Mouse (Mus musculus): Measurements from ENCODE around the gene Cldn16. TPM values are rescaled to one million over a fixed set of nuclear protein-coding genes. Genes with fewer than 3 reads are reported as not detected.
"Not testable (repeated sequence)": the region's sequence is repeated elsewhere in the genome, so short reads cannot be mapped to it uniquely, and the experiment has no call there.

Cldn16 gene
- polyA plus RNA-seq, 1 experiment from 2014 or later, result 0.18 TPM

DNA sequence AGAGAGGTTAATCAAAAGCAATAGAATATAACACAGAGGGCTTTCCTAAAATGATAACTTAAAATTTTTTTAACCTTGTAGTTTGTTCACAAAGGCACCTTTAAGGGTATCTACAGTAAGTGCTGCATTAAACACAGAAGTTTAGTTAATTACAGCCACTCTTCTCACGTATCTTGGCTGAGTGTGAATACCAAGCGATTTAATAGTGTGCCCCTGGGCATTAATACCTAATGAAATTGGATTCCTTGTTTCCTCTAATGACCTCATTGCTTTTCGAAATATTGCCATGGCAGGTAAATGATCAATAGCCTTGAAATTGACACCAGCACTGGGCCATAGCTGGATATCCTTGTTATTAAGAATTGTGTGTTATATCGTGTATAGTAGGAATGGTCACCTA lies 8.3 kb downstream of the Cldn16 start:
- no peak overlapping the region for H3K4me2 ChIP-seq
- H3K27me3 ChIP-seq, result no peaks in the 10 kb centered on the region
- H3K4me1 ChIP-seq (replicated peaks), result peaks cover 15% of the 10 kb centered on the region
- WGBS, result 32% methylated on average over 4 of the region's 4 CpGs
- H3K36me3 ChIP-seq, result no peaks in the 10 kb centered on the region
- no peaks in the 10 kb centered on the region for H3K9me3 ChIP-seq
- H3K4me3 ChIP-seq (replicated peaks), result no peak overlapping the region
- H3K9ac ChIP-seq (replicated peaks), result no peak overlapping the region
- ATAC-seq (ENCODE audit: insufficient number of reproducible peaks, insufficient read depth, low FRiP score, low TSS enrichment, low read depth), result peak; percentile 71; the same call in 1 of the 2 replicates
- no peak overlapping the region for H3K27ac ChIP-seq

GRCm38 (mm10) chr16:26495721-26496120 lies 32.8 kb downstream of the Cldn16 start:
- Histone ChIP-seq H3K9ac (replicated peaks) (no peak overlapping the region), H3K4me1 (replicated peaks) (no peaks in the 10 kb centered on the region), H3K36me3 (no peaks in the 10 kb centered on the region), H3K4me2 (no peak overlapping the region), H3K9me3 (no peaks in the 10 kb centered on the region), H3K27ac (no peak overlapping the region), H3K27me3 (no peaks in the 10 kb centered on the region), H3K4me3 (replicated peaks) (no peak overlapping the region)
- no peak for ATAC-seq (ENCODE audit: insufficient number of reproducible peaks, insufficient read depth, low FRiP score, low TSS enrichment, low read depth)
- 16% methylated on average over 2 of the region's 2 CpGs for WGBS

- not testable (repeated sequence) for H3K4me2 ChIP-seq; H3K4me1 ChIP-seq (replicated peaks); H3K27me3 ChIP-seq; H3K9ac ChIP-seq (replicated peaks); H3K27ac ChIP-seq; ATAC-seq (ENCODE audit: insufficient number of reproducible peaks, insufficient read depth, low FRiP score, low TSS enrichment, low read depth); H3K4me3 ChIP-seq (replicated peaks); H3K9me3 ChIP-seq; H3K36me3 ChIP-seq
- 92% methylated on average over 3 of the region's 3 CpGs for WGBS
Measured at GRCm38 (mm10) chr16:26499705-26500104, 36.8 kb downstream of the Cldn16 start.

DNA sequence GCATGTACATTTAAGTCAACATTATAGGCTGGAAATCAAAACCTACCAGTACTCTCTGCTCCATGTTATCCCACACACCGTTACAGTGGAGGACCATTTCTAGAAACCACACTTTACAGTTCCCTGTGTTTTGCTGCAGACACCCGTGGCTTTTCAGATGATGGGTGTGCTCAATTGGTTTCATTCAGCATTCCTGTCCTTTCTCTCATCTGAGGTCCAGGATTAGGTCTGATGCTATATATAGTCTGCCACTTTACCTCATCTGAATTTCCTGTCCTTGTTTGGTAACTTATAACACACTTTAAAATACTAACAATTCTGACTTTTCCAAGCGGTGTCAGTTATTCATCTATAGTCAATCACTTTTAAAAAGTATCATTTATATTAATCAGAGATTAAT lies 37.8 kb downstream of the Cldn16 start:
- WGBS, result 80% methylated on average over 3 of the region's 3 CpGs
- H3K36me3 ChIP-seq, result no peaks in the 10 kb centered on the region
- H3K9me3 ChIP-seq, result no peaks in the 10 kb centered on the region
- H3K9ac ChIP-seq (replicated peaks), result no peak overlapping the region
- H3K27me3 ChIP-seq, result no peaks in the 10 kb centered on the region
- ATAC-seq (ENCODE audit: insufficient number of reproducible peaks, insufficient read depth, low FRiP score, low TSS enrichment, low read depth), result no peak
- no peak overlapping the region for H3K27ac ChIP-seq
- no peaks in the 10 kb centered on the region for H3K4me1 ChIP-seq (replicated peaks)
- no peak overlapping the region for H3K4me2 ChIP-seq
- no peak overlapping the region for H3K4me3 ChIP-seq (replicated peaks)

DNA sequence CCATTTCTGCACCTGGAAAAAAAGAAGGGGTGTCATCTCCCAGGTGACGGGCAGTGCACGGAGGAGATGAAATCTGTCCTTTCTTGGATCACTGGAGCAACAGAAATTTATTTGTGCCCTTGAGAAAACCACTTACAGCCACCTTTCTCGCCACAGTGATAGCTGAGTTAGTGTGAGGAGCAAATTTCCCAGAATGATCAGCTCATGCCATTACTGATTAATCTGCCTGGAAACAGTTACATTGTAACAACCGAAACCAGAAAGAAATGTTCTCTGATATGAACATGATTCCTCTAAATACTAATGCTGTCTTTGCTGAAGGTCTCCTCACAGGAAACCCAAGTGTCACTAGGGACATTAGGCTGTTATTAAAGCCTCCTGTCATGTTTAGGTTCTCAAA lies 42.0 kb downstream of the Cldn16 start:
- no peaks in the 10 kb centered on the region for H3K36me3 ChIP-seq
- WGBS, result 80% methylated on average over 4 of the region's 4 CpGs
- H3K9ac ChIP-seq (replicated peaks), result no peak overlapping the region
- H3K27me3 ChIP-seq, result no peaks in the 10 kb centered on the region
- no peaks in the 10 kb centered on the region for H3K4me1 ChIP-seq (replicated peaks)
- H3K9me3 ChIP-seq, result no peaks in the 10 kb centered on the region
- no peak overlapping the region for H3K27ac ChIP-seq
- H3K4me2 ChIP-seq, result no peak overlapping the region
- no peak for ATAC-seq (ENCODE audit: insufficient number of reproducible peaks, insufficient read depth, low FRiP score, low TSS enrichment, low read depth)
- H3K4me3 ChIP-seq (replicated peaks), result no peak overlapping the region

- Histone ChIP-seq H3K27ac (no peak overlapping the region), H3K9ac (replicated peaks) (no peak overlapping the region), H3K27me3 (no peaks in the 10 kb centered on the region), H3K4me2 (no peak overlapping the region), H3K9me3 (no peaks in the 10 kb centered on the region), H3K4me1 (replicated peaks) (no peaks in the 10 kb centered on the region), H3K36me3 (no peaks in the 10 kb centered on the region), H3K4me3 (replicated peaks) (no peak overlapping the region)
- 56% methylated on average over 2 of the region's 2 CpGs for WGBS
- ATAC-seq (ENCODE audit: insufficient number of reproducible peaks, insufficient read depth, low FRiP score, low TSS enrichment, low read depth), result no peak
Measured at GRCm38 (mm10) chr16:26519596-26519995, 56.7 kb downstream of the Cldn16 start.

DNA sequence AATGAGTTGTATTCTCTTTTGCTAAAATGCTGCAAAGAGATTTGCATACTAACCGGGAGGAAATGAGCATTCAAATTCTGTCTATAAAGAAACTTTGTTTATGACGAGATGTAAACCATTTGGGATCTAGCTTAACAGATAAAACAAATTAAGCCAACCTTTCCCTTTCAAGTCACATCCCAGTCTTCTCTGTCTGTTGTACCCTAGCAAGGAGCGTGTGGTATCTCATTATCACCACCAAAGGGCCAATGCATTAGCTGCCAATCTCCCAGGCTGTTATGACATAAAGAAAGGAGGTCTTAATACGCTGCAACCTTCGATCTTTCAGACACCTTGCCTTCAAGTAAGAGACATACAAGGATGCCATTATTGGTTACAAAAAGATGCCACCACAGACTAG lies 62.9 kb downstream of the Cldn16 start:
- 79% methylated on average over 5 of the region's 5 CpGs for WGBS
- Histone ChIP-seq H3K36me3 (no peaks in the 10 kb centered on the region), H3K9me3 (no peaks in the 10 kb centered on the region), H3K4me2 (no peak overlapping the region), H3K27me3 (no peaks in the 10 kb centered on the region), H3K27ac (no peak overlapping the region), H3K4me3 (replicated peaks) (no peak overlapping the region), H3K4me1 (replicated peaks) (no peaks in the 10 kb centered on the region), H3K9ac (replicated peaks) (no peak overlapping the region)
- no peak for ATAC-seq (ENCODE audit: insufficient number of reproducible peaks, insufficient read depth, low FRiP score, low TSS enrichment, low read depth)

DNA sequence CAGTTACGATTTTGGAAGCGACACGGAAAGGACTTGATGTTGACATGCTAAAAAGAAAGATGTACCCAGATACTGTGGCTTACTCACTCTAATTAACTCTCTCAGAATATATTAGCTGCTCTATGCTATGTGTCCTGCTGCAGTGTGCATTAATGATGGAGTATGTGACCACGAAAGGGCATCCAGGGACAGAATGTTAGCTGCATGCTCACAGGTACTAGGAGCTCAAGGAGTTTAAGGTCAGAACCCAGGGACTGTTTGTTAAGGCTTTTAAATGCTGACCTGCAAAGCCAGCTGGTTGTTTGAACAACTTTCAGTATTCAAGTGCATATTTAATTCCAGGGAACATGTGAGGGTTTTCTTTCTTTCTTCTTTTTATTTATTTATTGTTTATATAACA lies 63.7 kb downstream of the Cldn16 start, which contains the start of gene Tmem207:
TSS of gene Tmem207 (minus strand) at position 101 of the 400 bp plus-strand sequence.
- Histone ChIP-seq H3K9me3 (no peaks in the 10 kb centered on the region), H3K27ac (no peak within 1 kb of the TSS), H3K27me3 (no peaks in the 10 kb centered on the region), H3K4me2 (no peak within 1 kb of the TSS), H3K4me3 (replicated peaks) (no peak within 1 kb of the TSS), H3K36me3 (no peaks in the 10 kb centered on the region), H3K4me1 (replicated peaks) (no peaks in the 10 kb centered on the region), H3K9ac (replicated peaks) (no peak within 1 kb of the TSS)
- ATAC-seq (ENCODE audit: insufficient number of reproducible peaks, insufficient read depth, low FRiP score, low TSS enrichment, low read depth), result no peak
- WGBS, result 85% methylated on average over 4 of the region's 4 CpGs

- H3K4me3 ChIP-seq (replicated peaks), result no peak overlapping the region
- H3K4me2 ChIP-seq, result no peak overlapping the region
- no peak for ATAC-seq (ENCODE audit: insufficient number of reproducible peaks, insufficient read depth, low FRiP score, low TSS enrichment, low read depth)
- no peaks in the 10 kb centered on the region for H3K4me1 ChIP-seq (replicated peaks)
- WGBS, result 70% methylated on average over 10 of the region's 10 CpGs
- no peaks in the 10 kb centered on the region for H3K27me3 ChIP-seq
- no peak overlapping the region for H3K9ac ChIP-seq (replicated peaks)
- H3K27ac ChIP-seq, result no peak overlapping the region
- H3K9me3 ChIP-seq, result no peaks in the 10 kb centered on the region
- H3K36me3 ChIP-seq, result no peaks in the 10 kb centered on the region
Measured at GRCm38 (mm10) chr16:26527931-26528666, 65.2 kb downstream of the Cldn16 start.

DNA sequence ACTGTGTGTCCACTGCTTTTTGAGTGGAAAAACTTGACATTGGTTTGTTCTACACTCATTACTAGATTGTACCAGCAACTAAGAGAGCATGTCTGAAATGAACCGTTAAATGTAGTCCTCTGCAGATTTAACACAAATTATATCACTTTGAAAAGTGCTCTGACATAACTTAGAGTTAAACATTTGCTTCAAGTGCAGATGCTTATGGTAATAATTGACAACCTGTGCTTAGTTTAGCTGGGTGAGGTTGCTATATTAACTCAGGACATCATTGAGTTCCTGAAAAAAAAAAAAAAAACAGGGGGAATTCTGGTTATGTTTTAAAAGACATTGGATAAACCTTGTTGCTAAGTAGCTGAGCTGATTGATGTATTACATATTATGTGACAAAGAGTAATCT lies 67.5 kb downstream of the Cldn16 start:
- Histone ChIP-seq H3K4me3 (replicated peaks) (no peak overlapping the region), H3K9ac (replicated peaks) (no peak overlapping the region), H3K4me1 (replicated peaks) (0 out of 2 replicates have a peak, but pooled peaks cover 6% of the 10 kb centered on the region), H3K27ac (no peak overlapping the region), H3K9me3 (no peaks in the 10 kb centered on the region), H3K36me3 (no peaks in the 10 kb centered on the region), H3K27me3 (no peaks in the 10 kb centered on the region), H3K4me2 (no peak overlapping the region)
- WGBS, result 82% methylated on average over 1 of the region's 1 CpGs
- ATAC-seq (ENCODE audit: insufficient number of reproducible peaks, insufficient read depth, low FRiP score, low TSS enrichment, low read depth), result no peak

DNA sequence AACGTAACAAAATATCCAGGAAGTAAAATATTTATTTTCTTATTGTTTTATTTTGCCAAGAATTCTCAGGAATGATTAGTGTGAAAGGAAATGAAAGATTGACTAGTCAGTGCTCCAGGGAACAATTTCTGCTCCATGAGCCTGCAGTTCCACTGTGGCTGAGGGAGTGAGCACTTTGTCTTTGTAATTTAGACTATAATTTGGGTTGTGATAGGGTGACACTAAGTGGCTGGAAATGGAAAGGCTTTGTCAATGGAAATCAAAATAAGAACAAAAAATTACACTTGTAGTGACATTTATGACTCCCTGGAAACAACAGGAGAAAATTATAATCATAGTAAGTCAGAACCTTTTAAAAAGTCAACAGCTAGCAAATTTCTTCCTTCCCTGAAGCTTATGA lies 69.4 kb downstream of the Cldn16 start:
- WGBS, result 81% methylated on average over 1 of the region's 1 CpGs
- H3K4me2 ChIP-seq, result no peak overlapping the region
- H3K9me3 ChIP-seq, result no peaks in the 10 kb centered on the region
- no peak for ATAC-seq (ENCODE audit: insufficient number of reproducible peaks, insufficient read depth, low FRiP score, low TSS enrichment, low read depth)
- no peak overlapping the region for H3K4me3 ChIP-seq (replicated peaks)
- no peak overlapping the region for H3K9ac ChIP-seq (replicated peaks)
- 0 out of 2 replicates have a peak, but pooled peaks cover 6% of the 10 kb centered on the region for H3K4me1 ChIP-seq (replicated peaks)
- no peaks in the 10 kb centered on the region for H3K36me3 ChIP-seq
- H3K27ac ChIP-seq, result no peak overlapping the region
- no peaks in the 10 kb centered on the region for H3K27me3 ChIP-seq

All from limb, embryonic 12.5 days (tissue).